Mouse (Mus musculus): ENCODE results near the gene Specc1.
"Not testable (repeated sequence)": the region's sequence is repeated elsewhere in the genome, so short reads cannot be mapped to it uniquely, and the experiment has no call there.

Gene Specc1

DNA sequence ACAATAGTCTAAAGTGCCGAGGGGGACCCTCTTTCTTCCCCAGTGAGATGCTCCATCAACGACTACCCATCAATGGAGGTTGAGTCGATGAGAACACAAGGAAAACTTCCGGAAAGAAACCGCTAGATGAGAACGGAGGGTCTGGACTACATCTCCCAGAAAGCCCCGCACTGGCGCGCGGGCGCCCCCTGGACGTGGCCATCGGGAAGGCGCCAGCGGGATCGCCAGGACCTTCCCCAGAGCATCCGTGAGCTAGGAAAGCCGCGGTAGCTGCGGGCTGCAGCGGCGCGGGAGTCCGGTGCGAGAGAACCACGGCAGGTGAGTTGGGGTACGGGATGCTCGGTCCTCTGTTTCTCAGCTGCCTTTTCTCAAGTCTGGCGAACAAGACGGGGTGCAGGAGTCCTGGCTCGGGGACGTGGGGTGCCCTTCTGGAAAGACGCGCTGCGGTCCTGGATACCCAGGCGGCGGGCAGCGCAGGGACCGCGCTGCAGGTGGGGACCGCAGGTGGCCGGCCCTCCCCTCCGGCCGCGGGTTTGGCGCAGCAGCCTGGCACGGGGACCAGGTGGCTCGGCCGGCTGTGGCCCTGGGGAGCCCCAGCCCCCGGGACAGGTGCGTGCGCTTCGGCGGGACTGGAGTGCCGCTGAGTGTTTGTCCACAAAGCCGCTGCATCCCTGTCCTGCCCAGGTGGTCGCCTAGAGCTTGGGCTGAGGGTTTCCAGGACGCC, at the start of gene Specc1:
Gene Specc1 (plus strand): TSS at position 192 of the 724 bp plus-strand sequence.
- peak; percentile 97 to 98 for DNase-seq (ENCODE audit: low spot score in 2 of 2)

- DNase-seq (ENCODE audit: low spot score in 2 of 2) = no peak
Observed at GRCm38 (mm10) chr11:61908315-61908714, 48.2 kb upstream of the Specc1 start.

GRCm38 (mm10) chr11:61919702-61920101, 36.9 kb upstream of the Specc1 start:
- no peak for DNase-seq (ENCODE audit: low spot score in 2 of 2)

- no peak for DNase-seq (ENCODE audit: low spot score in 2 of 2)
Observed at GRCm38 (mm10) chr11:61923309-61923708, 33.3 kb upstream of the Specc1 start.

DNA sequence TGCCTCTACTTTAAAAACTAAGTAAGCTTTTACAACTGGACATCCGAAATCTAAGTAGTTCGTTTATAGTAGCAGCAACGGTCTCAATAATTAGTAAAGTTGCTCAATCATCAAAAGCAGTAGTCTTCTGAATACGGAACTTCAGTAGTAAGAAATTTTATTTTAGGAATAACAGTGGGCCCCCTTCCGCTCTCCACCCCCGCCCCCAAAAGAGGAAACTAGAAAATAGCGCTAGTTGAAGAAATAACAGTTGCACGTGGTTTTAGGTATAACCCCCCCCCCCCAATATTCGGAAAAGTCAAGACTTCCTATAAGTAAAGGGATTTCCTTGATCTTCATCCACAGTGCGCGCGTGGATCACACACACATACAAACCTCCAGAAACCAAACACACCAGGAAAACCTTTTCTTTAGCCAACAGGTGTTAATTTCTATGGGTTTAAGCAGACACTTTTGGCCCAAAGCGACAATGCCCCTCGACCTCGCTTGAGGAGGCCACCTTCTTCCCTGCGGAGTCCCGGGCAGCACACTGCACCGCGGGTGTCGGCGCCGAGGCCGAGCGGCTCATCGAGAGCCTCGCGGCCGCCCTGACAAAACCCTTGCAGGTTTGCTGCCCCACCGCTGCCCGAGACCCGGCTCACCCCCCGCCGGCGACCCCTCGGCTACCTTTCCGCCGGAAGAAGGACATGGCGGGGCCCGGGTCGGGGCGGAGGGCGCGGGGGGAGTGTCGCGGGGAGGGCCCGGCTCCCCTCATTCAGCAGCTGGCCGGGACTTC, 27.1 kb upstream of the Specc1 start:
- no peak for DNase-seq (ENCODE audit: low spot score in 2 of 2)

DNA sequence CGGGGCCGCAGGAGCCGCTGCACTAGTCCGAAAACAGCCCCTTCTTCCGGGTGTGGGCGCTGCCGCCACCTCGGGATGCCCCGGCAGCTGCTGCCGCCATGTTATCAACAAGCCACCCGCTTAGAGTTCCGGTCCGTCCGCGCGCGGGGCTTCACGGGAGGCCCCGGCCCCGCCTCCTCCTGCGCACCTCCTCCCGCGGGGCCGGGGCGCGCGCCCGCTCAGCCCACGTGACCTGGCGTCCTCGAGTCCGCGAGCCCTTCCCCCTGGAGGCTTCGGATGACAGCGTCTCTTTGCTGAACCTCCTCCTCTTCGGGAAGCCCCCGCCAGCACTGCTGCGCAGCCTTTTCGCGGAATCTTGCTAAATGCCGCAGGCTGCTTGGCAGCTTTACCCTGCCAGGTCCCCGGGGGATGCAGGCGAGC, 26.5 kb upstream of the Specc1 start, which contains the start of gene Akap10:
Gene Akap10 (minus strand): TSS at position 155 of the 420 bp plus-strand sequence.
- DNase-seq (ENCODE audit: low spot score in 2 of 2) = peak; percentile 86 to 93

DNA sequence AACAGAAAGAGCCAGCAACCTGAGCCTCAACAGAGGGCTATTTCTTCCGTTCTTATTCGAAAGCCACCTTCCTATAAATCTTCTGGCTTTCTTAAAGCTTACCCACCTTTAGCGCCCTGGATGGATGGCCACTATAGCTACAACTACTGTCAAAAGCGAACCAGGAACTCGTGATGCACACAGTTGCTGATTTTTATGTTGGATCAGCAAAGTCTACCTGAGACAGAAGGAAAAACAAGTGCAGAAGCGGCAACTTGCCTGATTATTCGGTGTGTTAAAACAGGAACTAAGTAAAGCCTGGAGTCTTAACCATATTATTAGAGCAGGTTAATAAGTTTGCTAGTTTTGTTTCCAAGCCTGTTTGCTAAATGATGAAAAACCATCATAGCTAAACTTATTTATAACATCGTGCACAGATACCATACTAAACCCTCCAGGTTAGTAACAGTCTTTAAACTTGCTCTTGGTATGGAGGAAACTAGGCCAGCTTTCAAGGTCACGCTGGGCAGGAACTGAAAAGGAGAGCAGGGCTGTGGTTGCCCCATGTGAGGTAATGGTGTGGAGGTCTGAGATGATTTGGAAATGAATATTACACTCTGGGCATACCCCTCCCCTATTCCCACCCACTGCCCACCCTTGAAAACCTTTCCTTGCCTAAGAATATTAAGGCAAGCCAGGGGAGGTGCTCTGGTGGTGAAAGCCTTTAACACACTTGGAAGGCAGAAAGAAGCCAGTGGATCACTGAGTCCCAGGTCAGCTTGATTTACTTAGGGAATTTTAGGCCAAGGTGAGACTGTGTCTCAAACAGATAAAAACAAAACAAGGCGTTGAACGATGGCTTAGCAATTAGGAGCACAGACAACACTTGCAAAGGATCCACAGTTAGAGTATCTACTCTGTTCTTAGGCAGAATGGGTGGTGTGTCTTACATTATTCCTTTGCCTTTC, 25.6 kb upstream of the Specc1 start:
- DNase-seq (ENCODE audit: low spot score in 2 of 2) = no peak

DNA sequence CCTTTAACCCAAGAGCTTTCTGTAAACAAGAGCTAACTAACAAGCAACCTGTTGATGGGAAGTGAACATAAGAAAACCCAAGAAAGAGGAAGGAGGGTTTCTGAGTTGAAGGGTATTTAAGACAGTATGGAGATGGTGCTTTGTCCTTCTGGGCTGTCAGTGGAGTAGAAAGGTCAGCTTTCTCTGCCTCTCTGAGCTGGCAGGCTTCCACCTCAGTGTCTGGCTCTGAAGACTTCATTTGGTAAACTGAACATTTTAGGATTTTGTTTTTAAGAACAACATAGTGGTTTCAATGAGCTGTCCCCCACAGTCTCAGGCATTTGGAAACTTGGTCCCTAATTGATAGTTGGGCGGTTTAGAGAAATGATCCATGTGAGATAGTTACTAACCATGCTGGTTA, 18.8 kb upstream of the Specc1 start:
- DNase-seq (ENCODE audit: low spot score in 2 of 2) = no peak

- no peak for DNase-seq (ENCODE audit: low spot score in 2 of 2)
Observed at GRCm38 (mm10) chr11:61942903-61943302, 13.7 kb upstream of the Specc1 start.

DNA sequence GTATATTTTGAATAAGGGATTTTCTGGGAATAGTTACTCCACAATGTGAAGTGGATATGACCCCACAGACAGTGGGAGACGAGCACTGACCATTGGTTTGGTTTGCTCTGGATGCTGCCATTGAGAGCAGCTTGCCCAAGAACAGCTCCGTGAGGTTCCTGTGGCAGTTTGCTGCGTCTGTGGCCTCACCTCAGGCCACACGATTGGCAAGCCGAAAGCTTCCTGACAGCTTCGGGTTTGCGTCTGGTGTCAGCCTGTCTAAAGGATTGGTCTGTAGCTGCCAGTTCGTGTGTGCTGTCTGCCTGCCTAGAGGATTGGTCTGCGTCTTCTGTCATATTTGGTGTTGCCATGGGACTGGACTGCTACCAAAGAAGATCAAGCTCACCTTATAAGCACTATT, 12.1 kb upstream of the Specc1 start:
- no peak for DNase-seq (ENCODE audit: low spot score in 2 of 2)

DNA sequence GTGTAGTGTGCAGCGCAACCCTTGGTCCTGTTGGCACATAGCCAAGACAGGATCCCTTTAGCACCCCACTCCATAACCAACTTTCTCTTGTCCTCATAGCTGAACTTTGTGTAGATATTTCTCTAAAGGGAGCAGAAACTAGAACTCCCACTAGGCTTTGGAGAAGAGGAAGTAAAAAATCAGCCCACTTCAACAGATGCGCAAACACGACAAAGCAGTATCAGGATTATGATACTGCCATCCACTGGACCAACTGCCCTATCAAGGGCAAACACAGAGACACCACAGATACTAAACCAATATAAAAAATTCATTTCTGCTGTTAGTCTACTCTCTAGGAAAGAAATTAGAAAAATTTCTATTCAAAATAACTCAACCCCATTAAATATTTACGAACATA, 10.0 kb upstream of the Specc1 start:
- no peak for DNase-seq (ENCODE audit: low spot score in 2 of 2)

- DNase-seq (ENCODE audit: low spot score in 2 of 2) = peak; percentile 38 to 61
Observed at GRCm38 (mm10) chr11:61949315-61949714, 7.2 kb upstream of the Specc1 start.

DNA sequence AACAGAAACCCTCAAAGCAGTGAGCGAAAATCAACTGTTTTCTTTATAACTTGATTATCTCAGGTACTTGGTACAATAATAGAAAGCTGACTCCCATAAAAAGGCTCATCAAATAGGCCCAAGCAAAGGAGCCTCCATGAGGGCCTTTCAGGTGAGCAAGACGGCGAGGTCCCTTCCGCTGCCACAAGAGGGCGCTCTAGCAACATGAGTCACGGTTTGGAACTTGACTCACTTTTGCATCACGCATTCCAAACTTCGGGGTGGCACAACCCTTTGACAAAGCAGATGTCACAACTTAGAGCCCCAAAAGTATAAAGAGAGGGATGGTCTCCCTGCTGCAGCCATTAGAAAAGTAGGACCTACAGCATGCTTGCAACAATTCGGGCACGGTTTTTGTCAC, 5.9 kb upstream of the Specc1 start:
- peak; percentile 81 to 84 for DNase-seq (ENCODE audit: low spot score in 2 of 2)

- no peak for DNase-seq (ENCODE audit: low spot score in 2 of 2)
Observed at GRCm38 (mm10) chr11:61955136-61955535, 1.4 kb upstream of the Specc1 start.

GRCm38 (mm10) chr11:61955951-61956350, 612 bp upstream of the Specc1 start:
- DNase-seq (ENCODE audit: low spot score in 2 of 2) = no peak

DNA sequence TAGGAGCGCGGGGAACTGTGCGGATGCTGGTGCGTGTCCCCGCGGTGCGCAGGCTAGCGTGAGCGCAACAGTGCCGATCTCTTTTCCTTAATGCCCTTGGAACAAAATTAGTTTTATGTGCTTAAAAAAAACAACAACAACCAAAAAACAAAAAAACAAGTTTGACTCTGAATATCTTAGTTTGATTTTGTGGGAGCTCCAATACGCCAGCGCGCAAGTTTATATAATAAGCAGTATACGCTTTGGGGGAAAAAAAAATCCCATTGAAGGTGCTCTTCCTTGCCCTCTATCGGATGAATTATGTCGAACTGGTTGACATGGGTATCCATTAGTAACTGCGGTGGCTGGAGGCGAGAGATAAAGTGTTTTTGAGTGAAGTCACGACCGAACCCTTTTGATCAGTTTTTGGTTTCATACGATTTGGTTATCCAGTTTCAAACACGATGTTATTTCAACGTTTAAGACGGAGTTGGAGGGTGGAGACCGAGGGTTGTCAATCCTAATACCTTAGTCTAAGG, 792 bp downstream of the Specc1 start:
- DNase-seq (ENCODE audit: low spot score in 2 of 2) = no peak

GRCm38 (mm10) chr11:61958706-61959105, 2.1 kb downstream of the Specc1 start:
- DNase-seq (ENCODE audit: low spot score in 2 of 2) = not testable (repeated sequence)

GRCm38 (mm10) chr11:61960096-61960495, 3.5 kb downstream of the Specc1 start:
- no peak for DNase-seq (ENCODE audit: low spot score in 2 of 2)

DNA sequence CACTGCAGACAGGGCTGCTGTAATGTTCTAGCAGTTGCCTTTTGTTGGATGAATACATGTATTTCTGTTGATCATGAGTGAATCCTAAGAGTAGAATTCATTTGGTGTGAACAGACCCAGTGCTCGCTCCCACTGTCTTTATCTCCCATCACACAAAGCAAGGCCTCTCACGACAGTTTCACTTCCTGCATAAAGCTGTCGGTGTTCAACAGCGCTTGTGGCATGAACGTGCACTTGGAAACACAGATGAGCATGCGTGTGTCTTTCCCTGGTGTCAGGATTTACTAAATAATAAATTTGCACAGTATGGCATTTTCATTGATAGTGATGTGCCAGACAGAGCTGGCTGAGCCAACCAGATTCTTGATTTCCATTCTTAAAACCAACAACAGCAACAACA, 6.1 kb downstream of the Specc1 start:
- no peak for DNase-seq (ENCODE audit: low spot score in 2 of 2)

DNA sequence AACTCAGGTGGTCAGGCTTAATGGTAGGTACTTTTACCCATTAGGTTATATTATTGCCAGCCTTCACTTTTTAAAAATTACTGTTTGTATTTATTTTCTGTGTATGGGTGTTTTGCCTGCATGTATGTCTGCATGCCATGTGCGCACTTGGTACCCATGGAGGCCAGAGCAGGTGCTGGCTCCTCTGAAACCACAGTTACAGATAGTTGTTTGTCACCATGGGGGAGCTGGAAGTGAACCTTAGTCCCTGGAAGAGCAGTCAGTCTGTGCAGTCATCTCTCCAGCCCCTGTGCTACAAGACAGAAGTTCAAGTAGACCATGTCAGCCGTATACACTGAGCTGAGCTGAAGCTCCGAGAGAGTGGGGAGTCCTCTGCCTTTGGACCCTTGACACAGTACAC, 6.6 kb downstream of the Specc1 start:
- no peak for DNase-seq (ENCODE audit: low spot score in 2 of 2)

DNA sequence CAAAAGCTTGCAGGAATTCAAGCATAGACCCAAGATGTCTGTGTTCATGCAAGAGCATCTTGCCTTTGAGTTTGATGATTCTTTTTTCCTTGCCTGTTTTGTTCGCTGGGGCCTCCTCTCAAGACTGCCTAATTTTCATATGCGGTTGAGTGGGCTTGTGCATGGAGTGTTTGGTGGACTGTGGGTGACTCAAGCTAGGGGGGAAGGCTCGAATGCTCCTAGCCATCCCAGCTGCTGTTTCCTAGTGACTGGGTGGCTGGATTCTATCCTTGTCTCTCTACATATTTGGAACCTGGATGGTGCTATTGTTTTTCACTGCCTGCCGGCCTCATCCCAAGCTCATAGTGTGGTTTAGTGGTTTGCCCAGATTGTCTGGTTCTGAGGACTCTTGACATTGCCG, 8.0 kb downstream of the Specc1 start:
- DNase-seq (ENCODE audit: low spot score in 2 of 2) = no peak

- no peak for DNase-seq (ENCODE audit: low spot score in 2 of 2)
Observed at GRCm38 (mm10) chr11:61967034-61967433, 10.5 kb downstream of the Specc1 start.

Measured in cerebellum, postnatal 4 days (tissue).